Mouse (Mus musculus) brain, embryonic 14.5 days (tissue): ENCODE measurements around the gene Lyzl6.
"Not testable (repeated sequence)": the region's sequence is repeated elsewhere in the genome, so short reads cannot be mapped to it uniquely, and the experiment has no call there.

Source experiments
- CTCF ChIP-seq: fragments of 200-500 bp; IDR thresholded peaks from 2 replicates; pipeline ENCODE4 v1.5.1; 2012; ENCODE audit warnings: inconsistent platforms, mild to moderate bottlenecking, moderate library complexity, borderline replicate concordance; ENCODE audit not compliant: insufficient read depth, insufficient read length; ENCODE audit errors: extremely low read depth
- POLR2A ChIP-seq: fragments of 200-500 bp; IDR thresholded peaks from 2 replicates; pipeline ENCODE4 v1.6.1; 2012; ENCODE audit warnings: mild to moderate bottlenecking, inconsistent platforms, borderline replicate concordance; ENCODE audit not compliant: poor library complexity, insufficient read depth, insufficient read length, severe bottlenecking; ENCODE audit errors: extremely low read depth

DNA sequence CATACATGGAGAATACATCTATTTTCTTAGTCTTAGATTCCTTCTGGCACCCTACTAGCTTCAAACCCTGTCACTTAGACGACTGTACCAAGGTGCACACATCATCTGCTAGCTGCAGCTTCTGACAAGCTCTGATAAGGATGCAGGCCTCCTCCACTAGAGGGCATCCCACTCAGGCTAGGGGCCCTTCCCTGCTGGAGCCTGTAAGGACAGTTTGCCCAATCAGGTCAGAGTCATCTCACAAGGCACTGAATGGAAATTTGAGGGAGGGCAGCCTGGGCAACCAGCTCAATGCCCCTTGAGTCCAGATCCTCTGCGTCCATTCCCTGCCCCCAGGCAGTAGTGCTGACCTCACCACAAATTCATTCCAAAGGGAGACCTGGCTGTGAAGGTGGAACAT is 38.4 kb upstream of the Lyzl6 start:
- peak; percentile 57 for TF ChIP-seq CTCF
- not testable (repeated sequence) for TF ChIP-seq POLR2A
